Mouse (Mus musculus) adrenal gland, adult 18-20 months (tissue): ENCODE measurements around the gene Cdk20. TPM values are rescaled to one million over a fixed set of nuclear protein-coding genes. Genes with fewer than 3 reads are reported as not detected.
"Not testable (repeated sequence)": the region's sequence is repeated elsewhere in the genome, so short reads cannot be mapped to it uniquely, and the experiment has no call there.

ENCODE experiments used
- DNase-seq, 2 experiments: peaks; one replicate each; pipeline ENCODE4 v3.0.0; 2021 to 2022; ENCODE audit warnings: low spot score in 2 of 2
- total RNA-seq, 2 experiments: library from RNA; stranded (reverse); gene quantifications; 1 replicate in 1 of 2; 2 replicates in 1 of 2; pipeline ENCODE4 v1.2.3; 2021

Gene Cdk20
- total RNA-seq, 2 experiments from 2014 or later, result 3.2 to 4.4 TPM

- DNase-seq, result no peak
Measured at GRCm38 (mm10) chr13:64421952-64422606, 10.0 kb upstream of the Cdk20 start.

DNA sequence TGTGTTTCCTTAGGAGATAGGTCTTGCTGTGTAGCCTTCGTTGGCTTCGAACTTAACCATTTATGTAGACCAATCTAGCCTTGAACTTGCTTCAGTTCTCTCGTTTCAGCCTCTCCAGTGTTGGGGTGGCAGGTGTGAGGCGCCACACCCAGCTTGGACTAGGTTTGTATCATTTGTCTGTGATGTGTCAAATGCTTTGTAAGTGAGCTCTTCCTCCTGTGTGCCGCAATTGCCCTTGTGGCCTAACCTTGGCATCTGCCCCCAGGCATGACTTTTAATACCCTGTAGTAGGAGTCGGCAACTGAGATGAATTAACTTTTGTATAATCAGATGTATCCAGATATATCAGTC lies 9.5 kb upstream of the Cdk20 start:
- DNase-seq, result no peak

GRCm38 (mm10) chr13:64424347-64424746 lies 7.8 kb upstream of the Cdk20 start:
- DNase-seq, result no peak

DNA sequence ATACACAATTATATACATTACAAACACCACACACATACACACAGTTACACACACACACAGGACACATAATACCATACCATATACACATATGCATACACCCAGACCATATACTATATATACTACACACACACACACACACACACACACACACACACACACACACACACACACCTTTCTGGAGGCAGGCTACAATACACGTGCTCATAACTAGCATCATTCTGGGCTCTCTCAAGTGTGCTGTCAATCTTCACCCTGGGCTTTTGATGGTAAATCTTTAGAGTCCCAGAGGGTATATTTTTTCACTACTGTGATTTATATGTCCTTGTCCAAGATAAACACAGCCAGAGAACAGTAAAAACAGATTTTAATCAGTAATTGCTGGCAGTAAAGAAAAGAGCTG lies 6.8 kb upstream of the Cdk20 start:
- no peak for DNase-seq

GRCm38 (mm10) chr13:64429328-64429727 lies 2.8 kb upstream of the Cdk20 start:
- no peak for DNase-seq

DNA sequence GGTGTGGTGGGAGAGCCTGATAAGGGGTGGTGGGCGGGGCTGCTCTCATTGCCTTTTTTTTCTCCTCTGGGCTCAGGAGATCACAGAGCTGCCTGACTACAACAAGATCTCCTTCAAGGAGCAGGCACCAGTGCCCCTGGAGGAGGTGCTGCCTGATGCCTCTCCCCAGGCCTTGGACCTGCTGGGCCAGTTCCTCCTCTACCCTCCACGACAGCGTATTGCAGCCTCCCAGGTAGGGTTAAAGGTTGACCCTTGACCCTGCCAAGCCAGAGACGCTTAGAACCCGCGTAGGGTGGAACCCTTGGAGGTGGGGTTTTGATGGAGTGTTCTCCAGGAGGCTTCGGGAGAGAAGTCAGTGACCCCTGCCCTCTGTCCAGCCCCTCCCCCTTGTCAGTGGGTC lies 5.7 kb downstream of the Cdk20 start:
- DNase-seq, result no peak

DNA sequence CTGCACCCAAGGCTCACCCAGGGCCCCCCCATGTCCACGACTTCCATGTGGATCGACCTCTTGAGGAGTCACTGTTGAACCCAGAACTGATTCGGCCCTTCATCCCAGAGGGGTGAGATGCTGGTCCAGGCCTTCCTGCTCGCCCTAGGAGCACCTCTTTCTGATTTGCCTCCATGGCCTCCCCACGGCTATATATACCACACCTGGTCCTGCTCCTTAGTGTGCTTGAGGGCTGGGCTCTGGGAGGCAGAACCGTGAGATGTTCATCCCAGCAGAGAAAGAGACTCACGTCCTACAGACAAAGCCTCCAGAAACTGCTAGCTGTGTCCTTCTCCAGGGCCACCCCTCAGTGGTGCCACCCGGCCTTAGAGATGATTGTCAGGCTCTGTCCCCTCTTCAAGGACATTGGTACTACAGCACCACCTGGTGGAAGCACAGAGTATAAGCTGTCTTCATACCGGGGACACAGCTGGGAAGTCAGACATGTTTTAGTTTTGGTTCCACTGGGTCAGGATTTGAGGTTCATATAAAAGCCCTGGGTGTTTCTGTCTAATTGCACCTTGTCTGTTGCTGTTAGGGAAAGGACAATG lies 6.8 kb downstream of the Cdk20 start:
- peak; percentile 57 to 60 for DNase-seq

GRCm38 (mm10) chr13:64439471-64439870 lies 7.4 kb downstream of the Cdk20 start:
- no peak for DNase-seq

DNA sequence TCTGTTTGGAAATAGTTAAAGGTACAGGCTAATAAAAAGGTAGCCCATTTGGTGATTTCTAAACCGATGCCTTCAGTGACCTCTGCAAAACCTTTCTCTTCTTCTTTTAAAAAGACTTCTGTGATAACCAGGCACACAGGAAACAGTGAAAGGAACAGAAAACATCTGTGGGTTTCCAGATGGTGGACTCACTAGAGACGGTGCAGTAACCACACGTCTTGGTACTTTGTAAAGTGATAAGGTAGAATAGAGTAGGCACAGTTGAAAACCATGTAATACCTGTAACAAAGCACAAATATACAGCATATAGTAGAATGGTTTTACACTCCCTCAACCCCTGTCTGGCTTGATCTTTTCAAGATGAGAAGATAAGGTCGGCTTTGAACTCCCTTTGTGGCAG lies 8.5 kb downstream of the Cdk20 start:
- no peak for DNase-seq

DNA sequence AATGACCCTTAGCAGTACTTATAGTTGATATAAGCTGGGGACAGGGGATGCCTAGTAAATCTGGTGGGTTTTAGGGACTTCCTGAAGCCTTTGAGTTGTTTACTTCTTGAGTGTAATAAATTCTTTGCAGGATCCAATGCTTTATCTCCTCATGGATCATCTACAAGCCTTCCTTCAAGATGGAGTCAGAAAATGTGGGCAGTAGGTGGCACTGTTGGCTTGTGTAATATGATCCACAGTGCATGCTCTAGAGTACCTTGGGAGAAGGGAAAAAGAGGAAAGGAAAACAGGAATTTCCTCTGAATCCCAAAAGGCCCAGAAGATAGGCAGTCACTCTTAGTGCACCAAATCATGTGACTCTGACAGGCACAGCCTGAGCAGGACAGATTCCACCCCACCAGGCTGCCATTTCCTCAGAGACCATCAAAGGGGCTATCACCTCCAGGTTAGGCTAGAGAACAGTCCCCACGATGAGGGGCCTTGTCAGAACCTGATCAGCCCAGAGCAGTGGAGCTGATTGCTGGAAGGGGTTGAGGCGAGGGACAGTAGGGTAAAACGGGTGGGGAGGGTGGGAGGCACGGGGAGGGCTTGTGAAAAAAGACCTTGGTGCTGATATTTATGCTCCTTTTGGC lies 11.3 kb downstream of the Cdk20 start:
- peak; percentile 41 to 44 for DNase-seq

GRCm38 (mm10) chr13:64445254-64445920 lies 13.3 kb downstream of the Cdk20 start:
- DNase-seq, result no peak

GRCm38 (mm10) chr13:64447947-64448346 lies 15.8 kb downstream of the Cdk20 start:
- DNase-seq, result no peak

- DNase-seq, result no peak
Measured at GRCm38 (mm10) chr13:64448729-64449128, 16.6 kb downstream of the Cdk20 start.

GRCm38 (mm10) chr13:64450001-64450794 lies 18.1 kb downstream of the Cdk20 start:
- no peak for DNase-seq

- DNase-seq, result not testable (repeated sequence)
Measured at GRCm38 (mm10) chr13:64457225-64457978, 25.3 kb downstream of the Cdk20 start.

GRCm38 (mm10) chr13:64458181-64458580 lies 26.1 kb downstream of the Cdk20 start:
- no peak for DNase-seq

DNA sequence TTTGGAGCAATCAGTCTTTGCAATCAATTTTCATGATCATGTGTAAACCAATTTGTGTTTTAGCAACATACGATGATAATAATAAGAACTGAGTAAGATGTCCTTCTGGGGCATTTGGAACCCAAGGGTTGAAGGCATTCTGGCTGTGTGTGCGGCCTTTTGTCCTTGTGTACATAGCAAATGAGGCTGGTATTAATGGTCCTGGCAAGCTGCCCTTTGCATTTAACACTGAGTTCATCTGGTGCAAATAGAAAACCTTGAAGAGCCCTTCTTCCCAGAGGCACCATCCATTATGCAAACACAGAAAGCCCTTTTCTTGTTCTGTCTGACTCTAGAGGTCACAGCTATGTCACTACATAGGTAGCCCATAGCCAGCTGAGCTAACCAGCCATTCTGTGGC lies 30.5 kb downstream of the Cdk20 start:
- no peak for DNase-seq

- no peak for DNase-seq
Measured at GRCm38 (mm10) chr13:64465166-64465565, 33.1 kb downstream of the Cdk20 start.

DNA sequence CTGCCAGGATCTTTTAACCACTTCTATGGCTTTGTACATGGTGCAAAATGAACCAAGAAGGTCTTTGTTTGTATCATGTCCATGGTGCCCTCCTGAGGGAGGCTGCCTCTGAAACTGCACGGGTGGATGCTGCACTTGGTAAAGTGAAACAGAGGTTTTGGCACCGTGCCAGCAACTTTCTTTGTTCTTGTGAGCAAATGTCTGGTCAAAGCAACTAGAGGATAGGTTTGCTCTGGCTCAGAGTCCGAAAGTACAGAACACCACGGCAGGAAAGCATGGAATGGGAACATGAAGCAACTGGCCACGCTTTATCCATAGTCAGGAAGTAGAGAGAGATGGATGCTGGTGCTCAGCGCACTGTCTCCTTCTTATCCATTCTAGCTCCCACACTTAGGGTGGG lies 35.8 kb downstream of the Cdk20 start:
- DNase-seq, result no peak

DNA sequence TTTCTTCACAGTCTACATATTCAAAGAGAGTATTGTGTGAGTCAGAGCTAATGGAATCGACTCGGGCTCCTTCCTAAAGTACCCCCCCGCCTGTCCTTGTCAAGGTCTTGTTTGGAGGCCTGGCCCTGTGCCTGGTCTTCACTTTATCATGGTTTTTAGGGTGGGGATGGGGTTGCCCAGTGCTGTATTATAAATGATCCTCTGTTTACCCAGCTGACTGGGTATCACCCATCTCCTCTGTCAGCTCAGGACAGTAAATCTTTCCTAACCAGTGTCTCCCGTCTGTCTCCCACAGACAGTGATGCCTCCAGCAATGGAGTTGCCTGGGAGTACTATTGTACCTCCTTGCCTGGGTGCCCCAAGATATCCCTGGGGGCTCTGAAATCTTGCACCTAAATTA lies 45.9 kb downstream of the Cdk20 start:
- peak in 1 of 2 experiments; percentile 17 for DNase-seq

DNA sequence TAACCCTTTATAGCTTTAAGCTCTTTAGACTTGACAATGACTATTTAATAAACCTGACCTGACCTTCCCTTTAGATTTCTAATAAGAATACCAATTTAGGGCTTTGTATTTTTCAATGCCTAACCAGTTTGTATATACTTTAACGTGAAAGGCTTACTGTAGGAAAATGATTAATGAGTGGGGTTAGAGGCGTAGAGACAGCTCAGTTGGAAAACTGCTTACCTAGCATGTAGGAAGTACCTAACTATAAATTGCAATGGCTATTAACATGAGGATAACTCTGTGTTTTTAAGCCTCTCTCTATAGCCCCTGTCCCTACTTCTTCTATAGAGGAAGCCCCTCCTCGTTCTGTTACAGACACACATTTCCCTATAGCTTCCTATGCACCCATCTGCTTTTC lies 47.8 kb downstream of the Cdk20 start:
- no peak for DNase-seq
